Mouse (Mus musculus) neural tube, postnatal 0 days (tissue): ENCODE measurements around the gene Vrk3. TPM values are rescaled to one million over a fixed set of nuclear protein-coding genes. Genes with fewer than 3 reads are reported as not detected.

Source experiments
- polyA plus RNA-seq: library from polyadenylated mRNA; unstranded; fragments of >200 nt; fragmentation: Nextera tagmentation; extraction: Ambion mirVana; gene quantifications from 2 replicates; pipeline ENCODE4 v1.2.1, GENCODE M21; 2015

The Vrk3 gene
- 26.6 and 27.4 TPM in 2 replicates for polyA plus RNA-seq

DNA sequence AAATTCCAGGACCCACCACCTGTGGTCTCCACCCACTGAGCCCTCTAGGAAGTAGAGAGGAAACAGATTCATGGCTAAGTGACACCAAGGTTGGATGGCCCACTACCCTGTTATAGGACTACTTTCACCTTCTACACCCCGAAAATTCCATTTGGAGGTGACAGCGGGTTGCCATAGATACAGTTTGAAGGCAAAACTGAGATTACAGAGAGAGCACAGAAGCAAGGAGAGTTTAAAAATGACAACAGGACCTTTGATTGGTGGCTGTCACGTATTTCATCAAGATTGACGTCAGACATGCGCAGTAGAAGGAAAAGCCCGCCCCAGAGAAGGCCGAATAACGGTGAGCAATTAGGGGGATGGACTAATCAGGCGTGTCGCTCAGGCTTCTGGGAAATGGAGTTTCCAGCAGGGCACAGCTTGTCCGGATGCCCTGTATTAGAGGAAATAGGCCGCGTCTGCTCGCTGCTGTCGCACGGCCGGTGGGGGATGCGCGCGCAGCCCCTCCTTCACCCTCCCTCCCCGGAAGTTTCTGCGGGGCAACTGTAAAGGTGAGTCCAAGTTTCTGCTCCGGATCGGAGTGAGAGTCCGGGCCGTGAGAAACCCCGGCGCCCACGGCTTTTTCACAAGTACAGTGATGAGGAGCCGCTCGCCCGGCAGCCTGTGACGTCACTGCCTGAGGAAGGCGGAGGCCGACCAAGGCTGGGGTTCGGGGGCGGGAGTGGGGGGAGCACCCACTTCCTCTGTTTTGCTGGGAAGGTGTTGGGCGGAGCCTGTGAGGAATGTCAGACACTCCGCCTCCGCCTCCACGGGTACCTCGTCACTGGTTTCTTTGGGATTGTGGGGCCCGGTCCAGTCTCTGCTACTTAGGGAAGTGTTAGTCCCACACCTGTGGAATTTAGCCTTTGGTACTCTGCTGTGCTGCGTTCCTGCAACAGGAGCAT lies at the start of gene Vrk3:
Vrk3 (plus strand) TSS at position 313 of the 944 bp plus-strand sequence.

DNA sequence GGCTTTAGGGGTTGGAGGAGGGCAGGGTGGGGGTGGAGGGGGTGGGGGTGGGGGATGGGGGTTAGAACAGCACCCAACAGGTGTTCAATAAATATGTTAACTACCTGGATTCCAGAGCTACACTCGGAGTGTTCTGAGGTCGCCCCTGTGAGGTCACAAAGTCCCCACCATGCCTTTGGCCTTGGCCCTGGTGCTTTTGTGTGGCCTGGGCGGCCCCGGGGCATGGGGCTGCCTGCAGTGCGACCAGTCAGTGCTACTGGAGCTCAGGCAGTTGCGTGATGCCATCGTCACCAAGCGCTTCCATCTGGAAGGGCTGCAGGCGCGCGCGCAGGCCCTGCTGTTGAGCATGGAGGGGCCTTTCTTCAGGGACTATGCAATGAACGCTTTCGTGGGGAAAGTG lies 39.6 kb upstream of the Vrk3 start, which contains the start of gene Izumo2:
Izumo2 (plus strand) TSS at position 169 of the 400 bp plus-strand sequence.

DNA sequence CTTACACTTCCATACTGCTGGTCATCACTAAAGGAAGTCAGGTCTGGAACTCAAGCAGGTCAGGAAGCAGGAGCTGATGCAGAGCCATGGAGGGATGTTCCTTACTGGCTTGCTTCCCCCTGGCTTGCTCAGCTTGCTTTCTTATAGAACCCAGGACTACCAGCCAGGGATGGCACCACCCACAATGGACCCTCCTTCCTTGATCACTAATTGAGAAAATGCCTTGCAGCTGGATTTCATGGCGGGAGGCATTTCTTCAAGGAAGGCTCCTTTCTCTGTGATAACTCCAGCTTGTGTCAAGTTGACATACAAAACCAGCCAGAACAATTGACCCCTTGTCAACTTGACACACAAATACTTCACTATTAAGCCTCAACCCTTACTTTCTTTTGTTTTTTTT lies 2.7 kb downstream of the Vrk3 start, which contains the start of gene Zfp473:
Zfp473 (minus strand) TSS at position 101 of the 400 bp plus-strand sequence.

DNA sequence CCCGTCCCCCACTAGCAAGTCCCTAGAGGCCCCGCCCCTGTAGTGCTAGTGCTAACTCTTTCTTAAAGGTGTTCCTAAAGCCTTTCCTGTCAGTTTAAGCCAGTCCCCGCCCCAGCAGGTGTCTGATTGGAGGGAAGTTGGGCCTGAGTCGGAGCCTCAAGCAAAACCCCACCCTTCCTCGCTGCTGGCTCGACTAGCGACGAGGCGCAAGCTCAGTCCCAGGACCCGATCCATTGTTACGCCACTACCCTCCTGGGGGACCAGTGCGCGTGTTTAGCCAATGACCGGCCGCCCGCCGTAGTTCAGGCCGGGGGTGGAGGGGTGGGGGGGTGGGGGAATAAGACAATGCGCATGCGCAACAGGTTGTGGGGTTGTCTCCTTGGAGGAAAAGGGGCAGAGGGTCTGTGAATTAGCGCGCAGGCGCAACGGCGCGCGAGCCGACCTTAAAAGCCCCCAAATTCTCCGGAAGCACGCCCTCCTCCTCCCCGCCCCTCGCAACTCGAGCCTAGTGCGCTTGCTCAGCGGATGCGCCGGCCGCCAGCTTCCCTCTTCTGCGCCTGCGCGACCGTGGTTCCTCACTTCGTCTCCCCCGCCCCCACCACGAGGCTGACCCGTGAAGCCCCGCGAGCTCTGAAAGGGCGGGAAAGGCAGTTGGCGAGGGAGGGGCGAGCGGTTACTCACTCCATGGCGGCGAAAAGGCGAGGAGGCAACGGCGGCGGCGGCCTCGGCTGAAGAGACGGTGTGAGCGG lies 67.7 kb downstream of the Vrk3 start, which contains the start of the genes Nup62 and Il4i1:
Nup62 (plus strand) TSS at position 368 of the 749 bp plus-strand sequence.
Il4i1 (plus strand) TSS at position 667 of the 749 bp plus-strand sequence.

DNA sequence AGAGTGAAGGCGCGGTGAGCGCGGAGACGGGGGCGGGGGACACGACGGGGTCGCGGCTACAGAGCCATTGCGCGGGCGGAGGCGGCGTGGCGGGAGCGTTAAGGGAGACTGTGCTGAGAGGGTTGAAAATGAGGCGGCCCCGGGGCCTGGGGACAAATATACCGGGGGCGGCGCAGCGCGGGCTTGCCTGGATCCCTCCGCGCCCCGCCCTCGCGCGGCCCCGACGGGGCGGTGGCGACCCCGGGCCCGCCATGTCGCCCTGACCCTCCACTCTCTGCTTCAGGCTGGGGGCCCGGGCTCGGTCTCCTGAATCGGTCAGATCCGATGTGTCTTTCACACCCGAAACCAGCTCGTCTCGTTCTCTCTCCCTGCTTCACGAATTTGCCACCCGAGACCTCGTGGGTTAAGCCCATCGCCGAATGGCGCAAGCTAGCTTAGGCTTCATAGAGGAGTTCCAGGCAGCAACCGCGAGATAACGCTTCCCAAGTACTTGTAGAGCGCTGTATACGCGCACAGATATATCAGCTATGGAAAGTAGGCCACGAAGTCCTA lies 68.3 kb downstream of the Vrk3 start, which contains the start of gene Atf5:
Atf5 (minus strand) TSS at position 189 of the 552 bp plus-strand sequence.

Other genes starting within 250 kb of the Vrk3 start
- 0.20 and 0.36 TPM in 2 replicates for gene Mybpc2, start 223.8 kb upstream of the Vrk3 start, polyA plus RNA-seq
- 0.32 TPM in 1 of 2 replicates, not detected in the other for gene Spib, start 216.3 kb upstream of the Vrk3 start, polyA plus RNA-seq
- gene Pold1, start 199.6 kb upstream of the Vrk3 start, polyA plus RNA-seq: 9.2 and 10.7 TPM in 2 replicates
- 47.5 and 53.6 TPM in 2 replicates for gene Nr1h2, start 194.5 kb upstream of the Vrk3 start, polyA plus RNA-seq
- 0.62 and 1.2 TPM in 2 replicates for gene Napsa, start 176.0 kb upstream of the Vrk3 start, polyA plus RNA-seq
- 11.6 and 11.9 TPM in 2 replicates for gene Kcnc3, start 157.7 kb upstream of the Vrk3 start, polyA plus RNA-seq
- gene Myh14, start 77.6 kb upstream of the Vrk3 start, polyA plus RNA-seq: 9.5 and 11.4 TPM in 2 replicates
- not detected in 2 replicates for gene Izumo2, start 39.7 kb upstream of the Vrk3 start, polyA plus RNA-seq
- 0.77 and 0.92 TPM in 2 replicates for gene Zfp473, start 2.6 kb downstream of the Vrk3 start, polyA plus RNA-seq
- 30.3 and 34.3 TPM in 2 replicates for gene Nup62, start 67.7 kb downstream of the Vrk3 start, polyA plus RNA-seq
- 0.65 and 0.75 TPM in 2 replicates for gene Il4i1, start 68.0 kb downstream of the Vrk3 start, polyA plus RNA-seq
- gene Atf5, start 68.2 kb downstream of the Vrk3 start, polyA plus RNA-seq: 4.6 TPM in 2 replicates
- gene Akt1s1, start 100.6 kb downstream of the Vrk3 start, polyA plus RNA-seq: 90.2 and 91.0 TPM in 2 replicates
- gene Tbc1d17, start 100.7 kb downstream of the Vrk3 start, polyA plus RNA-seq: 103 and 107 TPM in 2 replicates
- gene Pnkp, start 108.7 kb downstream of the Vrk3 start, polyA plus RNA-seq: 27.6 and 30.9 TPM in 2 replicates
- 473 and 497 TPM in 2 replicates for gene Ptov1, start 121.4 kb downstream of the Vrk3 start, polyA plus RNA-seq
- 102 and 116 TPM in 2 replicates for gene Med25, start 144.3 kb downstream of the Vrk3 start, polyA plus RNA-seq
- gene Fuz, start 147.7 kb downstream of the Vrk3 start, polyA plus RNA-seq: 15.0 and 17.1 TPM in 2 replicates
- gene Ap2a1, start 181.1 kb downstream of the Vrk3 start, polyA plus RNA-seq: 115 and 126 TPM in 2 replicates
- 0.13 and 0.25 TPM in 2 replicates for gene Tsks, start 194.8 kb downstream of the Vrk3 start, polyA plus RNA-seq
- 47.3 and 54.4 TPM in 2 replicates for gene Cpt1c, start 226.4 kb downstream of the Vrk3 start, polyA plus RNA-seq
- 421 and 486 TPM in 2 replicates for gene Prmt1, start 238.2 kb downstream of the Vrk3 start, polyA plus RNA-seq
- gene Irf3, start 249.2 kb downstream of the Vrk3 start, polyA plus RNA-seq: 39.9 and 41.6 TPM in 2 replicates